Mouse (Mus musculus): Measurements from ENCODE around the gene Casp7. TPM values are rescaled to one million over a fixed set of nuclear protein-coding genes. Genes with fewer than 3 reads are reported as not detected.

Casp7 gene
- total and polyA plus RNA-seq, 2 experiments from 2014 or later, result 23.7 to 28.8 TPM

DNA sequence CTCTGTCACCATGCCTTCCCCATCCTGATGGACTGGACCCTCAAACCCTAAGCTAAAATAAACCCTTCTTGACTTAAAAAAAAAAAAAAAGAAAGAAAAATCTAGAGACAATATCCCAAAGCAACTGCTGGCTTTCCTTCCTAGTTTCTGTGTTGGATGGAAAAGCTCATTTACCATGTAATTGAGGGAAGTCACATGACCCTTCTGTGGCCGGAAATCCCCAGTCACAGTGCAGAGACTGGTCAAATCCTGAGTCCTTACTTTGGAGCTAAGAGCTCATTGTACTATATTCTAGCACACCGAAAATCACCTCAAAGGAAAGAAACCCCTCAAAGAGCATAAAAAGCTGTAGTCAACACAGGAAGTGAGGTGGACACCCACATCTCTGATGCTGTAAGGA, 38.0 kb upstream of the Casp7 start:
- no peak for ATAC-seq
- Histone ChIP-seq H3K4me1 (ENCODE audit: insufficient read depth) (no peaks in the 10 kb centered on the region), H3K27me3 (ENCODE audit: insufficient read depth, low read length) (no peaks in the 10 kb centered on the region), H3K27ac (ENCODE audit: low read depth, low read length) (no peak overlapping the region), H3K4me3 (ENCODE audit: low read depth, low read length) (no peak overlapping the region), H3K4me2 (ENCODE audit: low read depth) (no peak overlapping the region), H3K9ac (no peak overlapping the region), H3K9me3 (ENCODE audit: low read length) (no peaks in the 10 kb centered on the region), H3K36me3 (ENCODE audit: insufficient read depth) (no peaks in the 10 kb centered on the region)
- TF ChIP-seq CTCF (IDR thresholded peaks at IDR 0.05; ENCODE audit: low read depth), result no peak
- DNase-seq, result no peak
- 66% methylated on average over 2 of the region's 2 CpGs for WGBS

DNA sequence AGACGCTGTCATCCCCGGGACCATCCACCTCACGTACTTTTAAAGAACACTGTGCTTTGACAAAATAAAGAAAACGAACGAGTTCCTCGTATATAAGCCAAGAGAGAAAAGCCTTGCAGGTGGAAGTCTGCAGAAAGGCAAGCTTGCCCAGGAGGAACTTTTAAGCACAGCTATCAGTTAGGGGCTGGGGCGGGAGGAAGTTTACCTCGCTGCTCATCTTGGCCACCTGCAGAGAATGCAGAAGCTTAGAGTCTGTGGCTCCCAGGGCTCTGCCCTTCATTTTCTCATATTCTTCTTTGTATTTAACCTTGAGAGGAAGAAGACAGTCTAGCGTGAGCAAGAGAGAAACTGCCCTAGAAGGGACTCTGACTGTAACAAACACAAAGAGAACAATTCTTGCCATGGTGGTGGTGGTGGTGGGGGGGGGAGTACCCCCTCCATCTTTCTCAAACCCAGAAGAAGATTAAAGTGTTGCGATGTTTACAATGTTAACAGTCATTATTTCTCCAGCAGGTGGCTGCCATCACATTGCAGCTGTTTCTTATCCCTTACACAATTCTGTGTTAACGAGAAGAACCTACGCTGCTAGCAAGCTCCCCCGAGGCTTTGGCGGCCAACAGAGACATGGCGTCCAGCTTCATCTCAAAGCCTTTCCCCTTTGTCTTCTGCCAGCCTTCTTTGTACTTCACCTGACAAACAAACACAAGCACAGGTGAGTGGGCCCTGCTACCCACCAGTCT, 33.0 kb upstream of the Casp7 start:
- no peak for DNase-seq

GRCm38 (mm10) chr19:56364563-56364962, 32.4 kb upstream of the Casp7 start:
- Histone ChIP-seq H3K27ac (ENCODE audit: low read depth, low read length) (no peak overlapping the region), H3K9me3 (ENCODE audit: low read length) (no peaks in the 10 kb centered on the region), H3K4me3 (ENCODE audit: low read depth, low read length) (no peak overlapping the region), H3K36me3 (ENCODE audit: insufficient read depth) (no peaks in the 10 kb centered on the region), H3K9ac (no peak overlapping the region), H3K4me2 (ENCODE audit: low read depth) (no peak overlapping the region), H3K27me3 (ENCODE audit: insufficient read depth, low read length) (no peaks in the 10 kb centered on the region), H3K4me1 (ENCODE audit: insufficient read depth) (no peaks in the 10 kb centered on the region)
- WGBS, result 83% methylated on average over 8 of the region's 8 CpGs
- no peak for DNase-seq
- TF ChIP-seq CTCF (IDR thresholded peaks at IDR 0.05; ENCODE audit: low read depth), result no peak
- ATAC-seq, result no peak

More for the DNA sequence above, 33.0 kb upstream of the Casp7 start:
- H3K4me2 ChIP-seq (ENCODE audit: low read depth), result no peak overlapping the region
- no peaks in the 10 kb centered on the region for H3K27me3 ChIP-seq (ENCODE audit: insufficient read depth, low read length)
- H3K4me1 ChIP-seq (ENCODE audit: insufficient read depth), result no peaks in the 10 kb centered on the region
- no peaks in the 10 kb centered on the region for H3K9me3 ChIP-seq (ENCODE audit: low read length)
- no peak overlapping the region for H3K27ac ChIP-seq (ENCODE audit: low read depth, low read length)
- WGBS, result 58% methylated on average over 15 of the region's 15 CpGs
- TF ChIP-seq CTCF (IDR thresholded peaks at IDR 0.05; ENCODE audit: low read depth), result no peak
- no peak overlapping the region for H3K4me3 ChIP-seq (ENCODE audit: low read depth, low read length)
- no peak overlapping the region for H3K9ac ChIP-seq
- no peak for ATAC-seq
- H3K36me3 ChIP-seq (ENCODE audit: insufficient read depth), result no peaks in the 10 kb centered on the region

- Histone ChIP-seq H3K4me1 (ENCODE audit: insufficient read depth) (no peaks in the 10 kb centered on the region), H3K9me3 (ENCODE audit: low read length) (no peaks in the 10 kb centered on the region), H3K9ac (no peak overlapping the region), H3K27me3 (ENCODE audit: insufficient read depth, low read length) (no peaks in the 10 kb centered on the region), H3K36me3 (ENCODE audit: insufficient read depth) (no peaks in the 10 kb centered on the region), H3K4me2 (ENCODE audit: low read depth) (no peak overlapping the region), H3K27ac (ENCODE audit: low read depth, low read length) (no peak overlapping the region), H3K4me3 (ENCODE audit: low read depth, low read length) (no peak overlapping the region)
- no peak for ATAC-seq
- no peak for DNase-seq
- no peak for TF ChIP-seq CTCF (IDR thresholded peaks at IDR 0.05; ENCODE audit: low read depth)
- 86% methylated on average over 11 of the region's 11 CpGs for WGBS
Measured at GRCm38 (mm10) chr19:56366168-56366567, 30.8 kb upstream of the Casp7 start.

DNA sequence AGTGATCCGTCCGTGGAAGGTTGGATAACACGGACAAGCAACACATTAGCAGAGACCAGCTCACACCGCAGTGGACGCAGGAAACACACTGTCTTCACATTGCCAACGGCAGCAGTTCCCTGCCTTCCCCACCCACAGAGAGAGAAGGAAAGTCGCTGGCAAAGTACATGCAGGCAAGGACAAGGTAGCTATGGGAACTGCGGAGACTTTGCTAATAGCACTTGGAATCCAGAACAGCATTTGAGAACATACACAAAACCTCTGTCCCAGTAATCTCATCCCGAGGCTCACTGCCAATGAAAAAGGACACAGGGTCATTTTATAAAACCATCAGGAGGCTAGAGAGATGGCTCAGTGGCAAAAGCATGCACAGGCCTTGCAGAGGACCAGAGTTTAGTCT, 30.3 kb upstream of the Casp7 start:
- ATAC-seq, result no peak
- H3K27me3 ChIP-seq (ENCODE audit: insufficient read depth, low read length), result no peaks in the 10 kb centered on the region
- H3K27ac ChIP-seq (ENCODE audit: low read depth, low read length), result no peak overlapping the region
- no peaks in the 10 kb centered on the region for H3K4me1 ChIP-seq (ENCODE audit: insufficient read depth)
- no peak overlapping the region for H3K4me2 ChIP-seq (ENCODE audit: low read depth)
- H3K36me3 ChIP-seq (ENCODE audit: insufficient read depth), result no peaks in the 10 kb centered on the region
- no peak overlapping the region for H3K9ac ChIP-seq
- 75% methylated on average over 9 of the region's 9 CpGs for WGBS
- no peak overlapping the region for H3K4me3 ChIP-seq (ENCODE audit: low read depth, low read length)
- no peak for DNase-seq
- H3K9me3 ChIP-seq (ENCODE audit: low read length), result no peaks in the 10 kb centered on the region
- no peak for TF ChIP-seq CTCF (IDR thresholded peaks at IDR 0.05; ENCODE audit: low read depth)

DNA sequence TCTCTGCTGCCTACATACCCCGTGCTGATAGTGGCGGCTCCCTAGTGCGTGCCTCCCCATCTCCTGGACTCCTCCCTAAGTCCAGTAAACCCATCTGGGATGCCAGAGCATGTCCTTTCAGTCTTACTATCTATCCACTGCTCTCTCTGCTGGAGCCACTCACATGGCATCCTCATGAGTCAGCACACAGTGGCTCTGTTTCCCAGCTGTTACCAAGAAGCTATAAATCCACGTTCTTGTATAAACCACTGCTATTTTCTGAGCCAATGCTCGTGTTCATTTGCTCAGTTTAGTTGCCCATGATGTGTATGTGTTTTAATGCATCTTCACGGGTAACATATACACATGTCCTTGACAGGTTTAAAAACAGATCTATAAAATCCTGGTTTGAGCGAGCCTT, 29.2 kb upstream of the Casp7 start:
- no peak for DNase-seq
- Histone ChIP-seq H3K9ac (no peak overlapping the region), H3K4me1 (ENCODE audit: insufficient read depth) (no peaks in the 10 kb centered on the region), H3K4me3 (ENCODE audit: low read depth, low read length) (no peak overlapping the region), H3K4me2 (ENCODE audit: low read depth) (no peak overlapping the region), H3K27me3 (ENCODE audit: insufficient read depth, low read length) (no peaks in the 10 kb centered on the region), H3K27ac (ENCODE audit: low read depth, low read length) (no peak overlapping the region), H3K36me3 (ENCODE audit: insufficient read depth) (no peaks in the 10 kb centered on the region), H3K9me3 (ENCODE audit: low read length) (no peaks in the 10 kb centered on the region)
- no peak for ATAC-seq
- 88% methylated on average over 7 of the region's 7 CpGs for WGBS
- TF ChIP-seq CTCF (IDR thresholded peaks at IDR 0.05; ENCODE audit: low read depth), result no peak

GRCm38 (mm10) chr19:56368912-56369311, 28.0 kb upstream of the Casp7 start:
- H3K27me3 ChIP-seq (ENCODE audit: insufficient read depth, low read length), result no peaks in the 10 kb centered on the region
- H3K4me2 ChIP-seq (ENCODE audit: low read depth), result no peak overlapping the region
- no peak overlapping the region for H3K4me3 ChIP-seq (ENCODE audit: low read depth, low read length)
- DNase-seq (no peak), ATAC-seq (no peak)
- no peak overlapping the region for H3K9ac ChIP-seq
- H3K9me3 ChIP-seq (ENCODE audit: low read length), result no peaks in the 10 kb centered on the region
- H3K4me1 ChIP-seq (ENCODE audit: insufficient read depth), result no peaks in the 10 kb centered on the region
- no peak for TF ChIP-seq CTCF (IDR thresholded peaks at IDR 0.05; ENCODE audit: low read depth)
- H3K36me3 ChIP-seq (ENCODE audit: insufficient read depth), result no peaks in the 10 kb centered on the region
- no peak overlapping the region for H3K27ac ChIP-seq (ENCODE audit: low read depth, low read length)
- 87% methylated on average over 7 of the region's 7 CpGs for WGBS

All from forebrain, postnatal 0 days (tissue).